Mouse (Mus musculus) Patski (cell line): Measurements from ENCODE around the gene Pdlim7. TPM values are rescaled to one million over a fixed set of nuclear protein-coding genes. Genes with fewer than 3 reads are reported as not detected.

Source experiments
- ATAC-seq: fragments of 100-300 bp; one replicate; pipeline ENCODE4 v1.8.0; 2021
- CTCF ChIA-PET: fragments of 350-600 bp; sonication (Branson Sonifier 250); formaldehyde crosslinking; loops from one replicate; lab custom pipeline; 2022; ENCODE audit warnings: inconsistent platforms; lab: Charles Lee
- POLR2A ChIA-PET: fragments of 350-600 bp; sonication (Branson Sonifier 250); formaldehyde crosslinking; loops from one replicate; lab custom pipeline; 2022; ENCODE audit warnings: antibody characterized with exemption, inconsistent platforms; lab: Charles Lee
- DNase-seq: peaks from one replicate; pipeline ENCODE4 v3.0.0-alpha.2; 2011; ENCODE audit warnings: low read depth, low spot score
- H3K27me3 ChIP-seq: fragments of 371-371 bp; one replicate; pipeline ENCODE4 v1.5.1; 2021
- CTCF ChIP-seq: fragments of 100-300 bp; IDR thresholded peaks from one replicate; pipeline ENCODE4 v1.5.1; 2021
- in situ Hi-C: fragments of 300-500 bp; cut with MboI; formaldehyde crosslinking; loops from 3 replicates; pipeline ENCODE4 v1.11.1; 2018; ENCODE audit warnings: low pct_unique_long_range_greater_than_20kb, mixed read lengths
- polyA plus RNA-seq: library from polyadenylated mRNA; unstranded; gene quantifications from one replicate; pipeline ENCODE4 v1.2.3, GENCODE M21; 2021

Pdlim7 gene
- polyA plus RNA-seq = 129 TPM

DNA sequence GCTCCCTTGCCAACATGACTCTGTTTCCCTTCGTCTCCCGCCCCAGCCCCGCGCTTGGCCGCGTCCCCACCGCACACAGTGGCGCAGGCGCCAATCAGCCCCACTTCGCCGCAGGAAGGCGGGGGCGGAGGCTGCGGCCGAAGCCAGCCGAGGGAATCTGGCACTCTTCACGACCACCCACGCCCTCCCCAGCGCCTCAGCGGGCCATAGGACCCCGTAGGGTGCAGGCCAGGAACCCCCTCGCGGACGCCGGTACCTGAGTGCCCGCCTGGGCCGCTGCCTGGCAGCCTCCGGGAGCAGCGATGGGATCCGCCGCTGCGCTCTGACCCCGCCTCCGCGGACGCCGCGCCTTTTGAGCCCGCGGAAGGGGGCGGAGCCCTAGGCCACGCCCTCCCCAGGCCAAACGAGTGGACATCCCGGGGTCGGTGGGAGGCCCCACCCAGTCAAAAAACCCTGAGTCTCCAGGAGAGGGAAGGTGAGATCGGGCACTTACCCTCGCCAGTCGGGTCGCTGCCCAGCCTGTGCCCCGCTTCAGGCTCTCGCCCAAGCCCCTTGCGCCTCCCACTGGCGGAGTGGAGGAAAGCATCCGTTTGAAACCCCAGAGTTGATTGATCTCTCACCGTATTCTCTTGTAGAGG is at the start of gene Pdlim7:
Pdlim7 (minus strand) TSS at position 566 of the 638 bp plus-strand sequence.
- in situ Hi-C loops = loop anchor here (5.0 kb wide), 1 partner anchor 36 kb away; no protein-coding TSS in a partner anchor
- ChIA-PET CTCF (interaction anchor here (0.7 to 2.5 kb wide), 10 partner anchors 10 to 108 kb away, joined by 3 to 14 read pairs (median 3); partner anchors contain the start of gene Dok3), POLR2A (interaction anchor here (1.3 to 2.1 kb wide), 2 partner anchors 30 to 42 kb away, joined by 6 to 7 read pairs; no protein-coding TSS in a partner anchor)
- no peak for TF ChIP-seq CTCF
- ATAC-seq = peak; percentile 69
- DNase-seq = peak; percentile 86
- peaks cover 3% of the 10 kb centered on the region for H3K27me3 ChIP-seq

DNA sequence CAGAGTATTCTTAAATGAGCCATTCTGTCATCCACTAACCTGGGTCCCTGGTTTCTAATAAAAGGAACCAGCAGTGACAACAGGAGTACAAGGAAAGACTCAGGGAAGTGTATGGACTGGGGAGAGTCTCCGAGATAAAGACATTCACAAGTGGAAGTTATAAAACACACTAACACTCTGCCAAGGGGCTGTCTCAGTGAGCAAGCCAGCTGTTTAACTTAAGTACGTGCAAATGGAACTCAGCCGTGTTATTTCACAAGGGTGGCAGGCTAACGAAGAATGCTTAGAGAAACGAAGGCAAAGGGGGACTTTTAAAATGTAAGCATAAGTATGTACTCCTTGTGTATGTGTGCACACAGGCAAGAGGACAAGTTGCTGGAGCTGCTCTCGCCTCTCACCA is 44.0 kb upstream of the Pdlim7 start:
- no peak for TF ChIP-seq CTCF
- H3K27me3 ChIP-seq = no peaks in the 10 kb centered on the region
- in situ Hi-C loops = no loop called here
- ChIA-PET CTCF (interaction anchor here (1.1 kb wide), 2 partner anchors 10 to 21 kb away, joined by 3 read pairs; partner anchors contain the start of gene Ddx41), POLR2A (no interaction called here)
- no peak for ATAC-seq
- DNase-seq = no peak

DNA sequence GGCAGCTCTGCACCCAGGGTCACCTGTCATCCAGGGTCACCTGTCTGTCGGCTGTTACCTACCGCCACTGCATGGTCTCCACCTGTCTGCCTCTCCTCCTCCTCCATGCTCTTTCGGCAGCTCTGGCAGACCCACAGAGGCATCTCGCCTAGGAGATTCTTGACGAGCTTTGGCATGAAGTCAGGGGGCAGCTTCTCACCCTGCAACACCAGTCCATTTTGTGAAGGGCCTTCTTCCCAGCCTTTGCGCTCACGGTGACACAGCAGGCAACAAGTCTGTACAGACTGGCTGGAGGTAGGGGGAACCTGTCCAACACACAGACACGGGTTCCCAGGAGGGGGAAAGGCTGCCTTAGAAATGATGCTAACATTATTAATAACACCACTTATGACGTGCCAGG is 42.4 kb upstream of the Pdlim7 start:
- in situ Hi-C loops = no loop called here
- H3K27me3 ChIP-seq = no peaks in the 10 kb centered on the region
- ATAC-seq = no peak
- CTCF ChIA-PET = interaction anchor here (1.0 to 1.3 kb wide), 2 partner anchors 8 to 12 kb away, joined by 3 to 4 read pairs; no protein-coding TSS in a partner anchor
- POLR2A ChIA-PET = no interaction called here
- DNase-seq = no peak
- TF ChIP-seq CTCF = no peak

DNA sequence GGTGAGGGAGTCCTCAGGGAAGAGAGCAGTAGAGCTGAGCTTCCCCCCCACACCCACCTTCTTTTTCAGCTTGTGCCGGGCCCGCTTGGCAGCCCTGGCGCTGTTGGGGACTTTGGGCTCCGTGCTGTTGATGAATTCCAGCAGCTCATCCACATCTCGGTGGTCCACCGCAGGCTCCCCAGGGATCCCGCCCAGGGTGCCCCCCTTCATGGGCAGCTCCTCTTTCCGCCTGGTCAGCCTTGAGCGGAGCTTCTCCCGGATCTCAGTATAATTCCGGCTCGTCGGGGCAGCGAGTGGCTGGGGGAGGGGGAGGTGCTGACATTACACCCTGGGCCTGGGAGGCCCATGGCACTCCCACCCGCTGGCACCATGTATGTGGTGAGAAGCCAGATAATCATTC is 35.6 kb upstream of the Pdlim7 start:
- DNase-seq (no peak), ATAC-seq (no peak)
- ChIA-PET CTCF (interaction anchor here (0.8 to 1.3 kb wide), 3 partner anchors 10 to 19 kb away, joined by 3 to 4 read pairs (median 3); partner anchors contain the start of gene Ddx41), POLR2A (no interaction called here)
- H3K27me3 ChIP-seq = no peaks in the 10 kb centered on the region
- TF ChIP-seq CTCF = no peak
- in situ Hi-C loops = no loop called here

DNA sequence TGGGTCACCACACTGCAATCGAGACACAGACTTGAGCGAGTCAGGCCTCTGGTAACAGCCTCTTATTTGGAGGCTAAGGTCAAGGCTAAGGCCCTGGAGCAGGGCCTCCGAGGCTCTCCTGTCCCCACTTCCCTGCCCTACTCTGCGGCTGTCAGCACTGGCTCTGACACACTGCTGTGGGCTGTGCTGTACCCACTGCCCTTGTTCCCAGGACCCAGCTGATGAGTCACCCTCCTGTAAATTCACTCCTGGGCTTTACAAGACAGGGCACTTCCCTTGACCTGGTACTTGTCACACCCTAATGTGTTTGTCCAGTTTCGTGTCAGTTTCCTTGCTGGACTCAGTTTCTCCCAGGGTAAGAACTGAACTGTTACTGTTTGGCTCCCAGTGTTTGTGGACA is 35.0 kb upstream of the Pdlim7 start:
- CTCF ChIA-PET = interaction anchor here (1.3 to 1.5 kb wide), 2 partner anchors 12 to 19 kb away, joined by 3 to 4 read pairs; partner anchors contain the start of gene Ddx41
- no peaks in the 10 kb centered on the region for H3K27me3 ChIP-seq
- no peak for TF ChIP-seq CTCF
- in situ Hi-C loops = no loop called here
- no peak for ATAC-seq
- DNase-seq = no peak
- POLR2A ChIA-PET = no interaction called here

DNA sequence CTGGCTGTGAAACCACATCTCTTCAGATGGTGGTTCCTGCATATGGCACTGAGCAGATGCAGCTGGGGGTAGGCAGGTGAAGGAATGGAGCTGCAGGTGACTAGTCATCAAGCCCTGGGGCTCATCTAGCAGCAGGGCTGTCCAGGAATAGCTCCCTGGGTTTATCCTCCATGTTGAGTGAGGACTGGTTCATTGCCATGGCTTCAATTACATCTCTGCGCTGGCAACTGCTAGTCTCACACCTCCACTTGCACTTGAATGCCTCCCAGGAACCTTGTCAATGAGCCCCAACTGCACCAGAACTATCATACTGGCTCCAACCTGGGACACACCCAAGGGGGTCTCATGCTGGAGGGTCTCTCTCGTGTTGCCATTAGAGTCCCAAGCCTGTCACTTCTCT is 34.4 kb upstream of the Pdlim7 start:
- POLR2A ChIA-PET = no interaction called here
- in situ Hi-C loops = no loop called here

DNA sequence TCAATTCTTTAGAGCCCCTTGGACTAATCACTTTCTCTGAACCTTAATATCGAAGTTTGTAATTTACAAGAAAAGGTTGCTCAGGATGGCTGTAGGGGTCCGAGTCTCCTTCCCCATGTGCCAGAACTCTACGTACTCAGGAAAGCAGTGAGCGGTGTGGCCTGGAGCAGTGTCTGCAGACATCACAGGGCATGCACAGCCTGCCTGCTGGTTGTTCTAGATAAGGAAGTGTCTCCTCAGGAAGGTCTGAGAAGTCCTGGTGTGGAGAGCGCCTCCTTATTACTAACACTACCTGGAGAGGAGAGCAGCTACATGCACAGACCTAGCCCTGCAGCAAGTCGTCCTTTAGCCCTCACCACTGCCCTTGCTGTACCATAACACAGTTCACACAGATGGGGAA is 31.3 kb upstream of the Pdlim7 start:
- no peaks in the 10 kb centered on the region for H3K27me3 ChIP-seq
- no peak for TF ChIP-seq CTCF
- ChIA-PET POLR2A (no interaction called here), CTCF (interaction anchor here (1.3 to 1.7 kb wide), 2 partner anchors 8 to 11 kb away, joined by 4 to 6 read pairs; partner anchors contain the start of gene Ddx41)
- in situ Hi-C loops = no loop called here
- ATAC-seq (no peak), DNase-seq (no peak)

More for the DNA sequence above, 34.4 kb upstream of the Pdlim7 start:
- no peak for TF ChIP-seq CTCF
- ATAC-seq (no peak), DNase-seq (no peak)
- CTCF ChIA-PET = interaction anchor here (1.5 kb wide), 1 partner anchor 19 kb away, joined by 3 read pairs; no protein-coding TSS in a partner anchor
- H3K27me3 ChIP-seq = no peaks in the 10 kb centered on the region

DNA sequence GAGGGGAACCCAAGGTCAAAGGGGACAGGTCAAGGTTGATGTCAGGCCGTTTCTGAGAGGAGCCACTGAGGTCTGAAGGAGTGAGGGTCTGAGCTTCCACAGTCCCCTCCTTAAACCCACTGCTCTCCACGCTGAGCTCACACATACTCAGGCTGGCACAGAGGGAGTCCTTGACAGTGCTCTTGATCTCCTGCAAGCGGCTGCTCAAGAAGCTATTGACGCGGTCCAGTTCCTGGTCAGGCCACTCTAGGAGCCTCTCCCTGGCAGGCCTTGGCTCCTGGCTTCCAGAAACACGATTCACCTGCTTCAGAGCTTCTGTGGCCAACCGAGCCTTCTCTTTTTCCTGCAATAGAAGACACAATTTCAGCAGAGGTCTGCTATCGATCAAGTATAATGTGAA is 30.0 kb upstream of the Pdlim7 start:
- ChIA-PET POLR2A (interaction anchor here (1.5 kb wide), 1 partner anchor 28 kb away, joined by 3 read pairs; no protein-coding TSS in a partner anchor), CTCF (interaction anchor here (1.7 kb wide), 1 partner anchor 12 kb away, joined by 4 read pairs; no protein-coding TSS in a partner anchor)
- DNase-seq (no peak), ATAC-seq (no peak)
- no peak for TF ChIP-seq CTCF
- in situ Hi-C loops = no loop called here
- H3K27me3 ChIP-seq = no peaks in the 10 kb centered on the region

DNA sequence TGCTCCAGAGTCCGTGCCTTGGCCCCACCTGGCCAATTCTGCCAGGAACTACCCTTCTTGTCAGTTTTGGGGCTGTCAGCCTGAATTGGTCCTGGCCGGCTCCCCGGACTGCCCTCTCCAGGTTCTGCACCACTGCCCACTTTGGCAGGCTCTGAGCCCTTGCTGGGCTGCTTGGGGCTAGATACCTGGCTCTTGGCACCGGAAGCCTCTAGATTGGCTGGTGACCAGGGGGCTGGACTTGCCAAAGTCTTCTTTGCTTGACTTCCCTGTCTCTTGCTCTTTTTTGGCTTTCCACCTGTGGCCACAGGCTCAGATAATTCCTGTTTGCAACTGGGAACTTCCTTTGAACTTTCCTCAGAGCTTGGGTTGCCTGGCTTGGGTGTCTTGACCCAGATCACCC is 29.4 kb upstream of the Pdlim7 start:
- CTCF ChIA-PET = no interaction called here
- DNase-seq (peak; percentile 17), ATAC-seq (no peak)
- H3K27me3 ChIP-seq = no peaks in the 10 kb centered on the region
- in situ Hi-C loops = no loop called here
- TF ChIP-seq CTCF = no peak
- POLR2A ChIA-PET = interaction anchor here (1.5 kb wide), 1 partner anchor 29 kb away, joined by 3 read pairs; no protein-coding TSS in a partner anchor

DNA sequence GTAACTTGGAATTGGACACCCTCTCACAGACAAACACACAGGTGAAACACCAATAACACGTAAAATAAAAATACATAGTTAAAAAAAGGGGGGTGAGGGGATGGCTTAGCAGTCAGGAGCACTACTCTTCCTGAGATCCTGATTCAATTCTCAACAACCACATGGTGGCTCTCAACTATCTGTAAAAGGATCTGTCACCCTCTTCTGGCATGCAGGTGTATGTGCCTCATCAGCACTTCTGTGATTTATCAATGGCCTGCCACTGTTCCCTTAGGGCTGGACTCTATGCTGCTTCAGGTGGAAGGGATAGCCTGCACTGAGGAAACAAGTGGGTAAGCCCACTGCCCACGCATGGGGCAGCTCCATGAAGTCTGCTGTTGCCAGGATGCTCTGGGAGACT is 27.5 kb upstream of the Pdlim7 start:
- no peaks in the 10 kb centered on the region for H3K27me3 ChIP-seq
- ChIA-PET CTCF (interaction anchor here (1.6 to 1.9 kb wide), 2 partner anchors 13 to 19 kb away, joined by 3 to 5 read pairs; no protein-coding TSS in a partner anchor), POLR2A (no interaction called here)
- in situ Hi-C loops = no loop called here
- ATAC-seq (no peak), DNase-seq (no peak)
- TF ChIP-seq CTCF = no peak
